Mouse (Mus musculus) heart, adult 2 months (tissue): ENCODE measurements around the gene Sympk.

ENCODE experiments used
- CTCF ChIP-seq: fragments of 200-600 bp; IDR thresholded peaks from 2 replicates; pipeline ENCODE4 v1.8.1; 2022; ENCODE audit warnings: antibody characterized with exemption, mild to moderate bottlenecking, moderate library complexity
- POLR2A ChIP-seq: fragments of 200-500 bp; IDR thresholded peaks from 2 replicates; pipeline ENCODE4 v1.6.1; 2011; ENCODE audit warnings: mild to moderate bottlenecking, low read depth, low read length, control low read depth; ENCODE audit not compliant: insufficient read depth

GRCm38 (mm10) chr7:19014452-19014851 lies 9.7 kb upstream of the Sympk start:
- TF ChIP-seq CTCF (no peak), POLR2A (no peak)
